Mouse (Mus musculus): ENCODE results near the gene Pcdh15. TPM values are rescaled to one million over a fixed set of nuclear protein-coding genes. Genes with fewer than 3 reads are reported as not detected.

Gene Pcdh15
- total RNA-seq, 2 experiments from 2014 or later = not detected

DNA sequence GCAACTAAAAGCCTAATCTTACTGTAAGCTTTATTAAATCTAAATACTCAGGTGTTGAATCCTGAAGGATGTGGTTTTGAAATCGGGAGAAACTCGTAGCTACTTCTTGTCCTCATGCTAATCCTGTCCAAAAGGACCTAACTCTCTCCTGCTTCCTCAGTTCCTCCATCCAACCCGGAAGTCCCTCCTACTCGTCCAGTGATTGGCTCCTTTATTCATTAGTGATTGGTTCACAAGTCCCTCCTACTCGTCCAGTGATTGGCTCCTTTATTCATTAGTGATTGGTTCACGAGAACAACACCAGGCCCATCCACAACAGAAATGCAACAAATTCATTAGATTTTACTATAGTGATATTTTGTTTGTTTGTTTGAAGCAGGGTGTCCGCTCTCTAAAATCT, 227.7 kb downstream of the Pcdh15 start:
- ATAC-seq (ENCODE audit: poor library complexity, severe bottlenecking) = no peak

DNA sequence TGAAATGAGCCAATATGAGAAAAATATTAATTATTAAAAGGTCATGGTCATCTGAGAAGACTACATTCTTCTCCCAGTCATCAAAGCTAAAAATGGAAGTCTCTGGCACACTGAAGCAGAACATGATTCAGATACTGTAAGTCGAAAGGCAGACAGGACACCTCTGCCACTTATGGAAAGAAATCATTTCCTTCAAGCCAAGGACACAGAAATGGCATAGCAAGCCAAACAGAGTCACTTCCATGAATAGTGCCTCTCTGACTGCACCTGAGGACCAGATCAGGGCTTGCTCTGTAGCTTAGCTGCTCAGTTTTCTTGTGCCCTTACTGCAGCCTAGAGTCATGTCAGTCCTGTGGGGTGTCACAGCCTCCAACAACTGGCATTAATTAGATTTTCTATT, 234.3 kb downstream of the Pcdh15 start:
- no peak for ATAC-seq (ENCODE audit: poor library complexity, severe bottlenecking)

DNA sequence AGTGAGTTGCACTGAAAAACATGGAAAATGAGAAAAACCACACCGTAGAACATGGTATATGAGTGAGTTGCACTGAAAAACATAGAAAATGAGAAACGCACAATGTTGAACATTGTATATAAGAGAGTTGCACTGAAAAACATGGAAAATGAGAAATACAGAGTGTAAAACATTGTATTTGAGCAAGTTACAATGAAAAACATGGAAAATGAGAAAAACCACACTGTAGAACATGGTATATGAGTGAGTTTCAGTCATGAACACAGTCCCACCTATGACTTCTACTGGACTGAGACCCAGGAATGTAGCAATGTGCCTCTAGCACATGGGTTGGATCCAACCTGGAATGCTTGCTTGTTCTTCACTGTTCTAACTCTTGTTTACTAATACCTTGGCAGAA, 279.9 kb downstream of the Pcdh15 start:
- ATAC-seq (ENCODE audit: poor library complexity, severe bottlenecking) = no peak

DNA sequence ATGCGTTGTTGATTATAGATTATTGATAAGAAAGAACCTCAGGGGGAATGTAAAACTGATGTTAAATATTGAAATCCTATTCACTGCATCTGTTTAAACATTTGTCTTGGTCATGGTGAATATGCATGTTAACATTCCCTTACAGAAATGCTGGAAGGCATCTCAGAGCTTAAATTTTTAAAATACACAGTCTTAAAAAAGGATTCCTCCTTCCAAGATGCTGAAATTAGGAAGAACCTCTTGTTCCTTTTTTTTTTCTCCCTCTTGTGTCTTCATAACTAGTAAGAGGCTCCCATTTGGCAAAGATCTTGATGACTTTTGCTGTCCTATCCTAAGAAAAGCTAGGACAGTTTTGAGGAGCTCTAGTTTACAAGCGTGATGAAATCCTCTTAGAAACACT, 284.9 kb downstream of the Pcdh15 start:
- no peak for ATAC-seq (ENCODE audit: poor library complexity, severe bottlenecking)

DNA sequence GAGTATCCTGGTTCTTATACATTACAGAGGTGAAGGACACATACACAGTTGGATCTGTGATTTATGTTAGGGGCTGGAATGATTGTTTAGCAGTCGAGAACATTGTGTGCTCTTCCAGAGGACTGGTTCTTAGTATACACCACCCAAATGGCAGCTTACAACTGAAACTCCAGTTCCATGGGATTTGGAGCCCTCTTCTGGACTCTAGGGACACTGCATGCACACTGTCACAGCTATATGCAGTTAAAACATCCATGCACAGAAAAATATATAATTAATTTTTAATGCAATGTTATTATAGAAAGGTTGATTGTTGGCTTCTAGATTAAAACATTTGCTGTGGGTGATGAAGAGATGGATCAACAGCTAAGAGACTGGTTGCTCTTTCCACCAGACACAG, 301.3 kb downstream of the Pcdh15 start:
- ATAC-seq (ENCODE audit: poor library complexity, severe bottlenecking) = no peak

DNA sequence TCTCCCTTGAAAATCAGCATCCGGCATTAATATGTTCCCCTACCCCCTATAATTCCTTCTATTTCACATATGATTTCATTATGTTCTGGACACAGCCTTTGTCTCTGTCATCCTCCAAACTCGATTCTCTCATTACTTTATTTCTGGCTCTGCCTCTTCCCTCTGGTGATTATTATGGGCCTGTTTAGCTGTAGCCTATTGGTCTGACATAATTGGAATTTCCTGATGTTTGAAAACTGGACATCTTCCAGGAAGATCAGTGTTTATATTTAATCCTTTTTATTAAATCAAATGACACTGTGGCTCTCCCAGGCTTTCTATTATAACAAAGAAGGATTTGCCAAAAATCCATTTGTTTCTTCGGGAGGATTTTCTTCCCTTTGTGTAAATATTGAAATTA, 326.3 kb downstream of the Pcdh15 start:
- no peak for ATAC-seq (ENCODE audit: poor library complexity, severe bottlenecking)

DNA sequence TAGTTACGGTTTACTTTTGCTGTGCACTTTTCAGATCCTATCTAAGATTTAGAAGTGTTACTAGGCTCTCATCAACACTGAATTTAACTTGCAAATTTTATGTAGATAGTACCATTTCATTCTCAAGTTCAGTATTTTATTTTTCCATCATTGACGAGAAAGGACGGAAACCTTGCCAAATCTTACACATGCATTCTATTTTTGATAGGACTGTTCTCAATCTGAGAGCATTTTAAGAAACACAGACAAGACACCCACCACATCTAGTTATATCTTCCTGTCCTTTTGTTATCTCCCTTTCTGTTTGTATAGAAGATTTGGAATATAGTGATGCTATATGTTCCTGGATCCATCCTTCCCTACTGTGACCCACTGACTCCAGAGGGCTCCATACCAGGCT, 332.2 kb downstream of the Pcdh15 start:
- no peak for ATAC-seq (ENCODE audit: poor library complexity, severe bottlenecking)

DNA sequence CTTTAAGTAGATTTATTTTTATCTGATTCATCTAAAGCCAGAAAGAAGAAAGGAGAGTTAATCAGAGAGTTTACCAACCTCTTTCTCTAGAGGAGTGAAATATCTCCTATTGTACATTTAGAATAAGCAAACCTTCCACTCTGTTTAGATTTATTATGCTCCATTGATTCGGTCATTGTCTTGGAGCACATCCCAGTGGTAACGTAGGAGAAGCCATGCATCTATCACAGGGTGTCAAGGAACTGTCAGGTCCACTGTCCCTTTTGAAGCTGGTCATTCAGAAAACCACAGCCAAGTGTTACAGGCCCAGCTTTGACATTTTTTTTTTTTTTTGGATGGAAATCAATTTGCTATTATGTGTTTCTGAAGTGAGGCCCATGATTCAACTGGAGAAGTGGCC, 384.9 kb downstream of the Pcdh15 start:
- ATAC-seq (ENCODE audit: poor library complexity, severe bottlenecking) = no peak

DNA sequence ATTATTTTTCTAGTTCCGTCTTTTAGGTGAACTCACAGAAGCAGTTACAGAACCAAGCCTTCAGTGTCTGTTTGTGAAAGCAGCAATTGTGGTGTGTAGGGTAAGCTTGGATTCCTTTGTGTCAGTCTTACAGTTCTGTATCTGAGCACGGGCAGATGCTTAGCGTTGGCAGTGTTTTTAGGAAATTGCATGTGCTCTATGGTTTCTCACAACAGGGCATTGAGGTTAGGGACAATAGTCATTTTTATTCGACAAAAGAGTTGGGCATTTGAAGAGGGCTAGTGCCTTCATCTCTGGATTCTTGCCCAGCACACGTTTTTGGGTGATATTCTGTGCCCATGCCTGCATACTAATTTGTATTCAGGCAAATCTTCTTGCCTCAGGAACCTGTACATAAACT, 392.5 kb downstream of the Pcdh15 start:
- no peak for ATAC-seq (ENCODE audit: poor library complexity, severe bottlenecking)

DNA sequence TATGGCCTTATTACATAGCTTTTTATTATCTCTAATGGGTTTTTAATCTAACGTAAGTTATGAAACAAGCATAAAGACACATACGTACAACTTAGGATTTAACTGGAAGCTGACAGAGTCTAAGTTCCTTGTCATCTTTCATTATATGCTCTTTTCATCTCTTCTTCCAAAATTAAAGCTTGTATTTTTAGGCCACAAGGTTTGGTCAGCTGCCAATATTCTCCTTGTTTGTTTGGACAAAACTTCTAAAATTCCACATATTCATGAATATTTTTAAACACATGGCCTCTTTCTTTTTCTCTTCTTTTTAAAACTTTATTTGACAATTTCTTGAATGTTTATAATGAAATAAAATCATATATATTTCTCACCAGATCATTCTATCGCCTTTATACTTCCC, 415.7 kb downstream of the Pcdh15 start:
- no peak for ATAC-seq (ENCODE audit: poor library complexity, severe bottlenecking)

DNA sequence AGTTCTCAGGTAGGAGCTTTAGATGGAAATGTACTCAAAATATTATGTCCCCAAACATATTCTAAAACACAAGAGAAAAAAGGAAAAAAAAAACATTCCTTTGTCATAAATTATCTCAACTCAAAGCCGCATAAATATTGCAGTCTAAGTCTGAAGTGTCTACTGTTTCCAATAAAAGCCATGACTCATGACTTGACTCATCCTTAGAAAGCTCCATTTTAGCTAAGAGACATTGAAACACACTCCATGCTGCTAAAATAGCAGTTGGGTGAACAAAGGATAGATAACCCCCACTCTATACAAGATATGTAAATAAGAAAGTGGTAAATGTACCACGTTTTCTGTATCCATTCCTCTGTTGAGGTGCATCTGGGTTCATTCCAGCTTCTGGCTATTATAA, 416.6 kb downstream of the Pcdh15 start:
- ATAC-seq (ENCODE audit: poor library complexity, severe bottlenecking) = no peak

DNA sequence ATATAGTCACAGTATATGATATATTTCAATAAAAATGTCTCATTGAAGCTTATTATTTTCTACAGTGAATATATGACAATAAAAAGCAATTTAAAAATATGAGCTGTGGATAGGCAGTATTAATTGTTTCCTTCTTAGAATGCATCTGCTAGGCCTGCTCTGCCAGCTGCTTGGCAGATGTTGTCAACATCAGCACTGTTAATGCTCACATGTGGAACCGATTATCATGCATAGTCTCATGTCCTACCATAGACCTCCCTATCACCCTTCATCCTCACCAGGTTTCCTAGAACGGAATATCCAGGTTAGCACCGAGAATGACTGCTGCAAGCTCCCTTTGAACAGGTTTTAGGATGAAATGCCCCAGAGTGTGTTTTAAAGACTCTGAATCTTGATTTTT, 420.3 kb downstream of the Pcdh15 start:
- no peak for ATAC-seq (ENCODE audit: poor library complexity, severe bottlenecking)

DNA sequence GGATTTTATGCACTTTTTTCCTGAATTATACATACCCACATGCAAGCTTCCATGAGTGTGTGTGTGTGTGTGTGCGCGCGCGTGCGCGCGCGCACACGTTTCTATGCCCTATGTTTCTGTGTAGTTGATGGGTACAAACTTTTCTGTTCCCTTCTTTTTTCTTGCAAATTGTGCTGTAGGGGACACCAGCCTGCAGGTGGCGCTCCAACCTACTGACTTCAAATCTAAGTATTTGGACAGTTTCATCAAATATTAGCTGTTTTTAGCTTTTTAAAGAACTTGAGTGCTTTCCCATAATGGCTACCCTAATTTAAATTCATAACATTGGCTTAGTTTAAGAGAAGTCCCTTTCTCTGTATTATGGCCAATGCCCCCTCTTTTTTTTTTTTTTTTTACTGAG, 453.7 kb downstream of the Pcdh15 start:
- no peak for ATAC-seq (ENCODE audit: poor library complexity, severe bottlenecking)

DNA sequence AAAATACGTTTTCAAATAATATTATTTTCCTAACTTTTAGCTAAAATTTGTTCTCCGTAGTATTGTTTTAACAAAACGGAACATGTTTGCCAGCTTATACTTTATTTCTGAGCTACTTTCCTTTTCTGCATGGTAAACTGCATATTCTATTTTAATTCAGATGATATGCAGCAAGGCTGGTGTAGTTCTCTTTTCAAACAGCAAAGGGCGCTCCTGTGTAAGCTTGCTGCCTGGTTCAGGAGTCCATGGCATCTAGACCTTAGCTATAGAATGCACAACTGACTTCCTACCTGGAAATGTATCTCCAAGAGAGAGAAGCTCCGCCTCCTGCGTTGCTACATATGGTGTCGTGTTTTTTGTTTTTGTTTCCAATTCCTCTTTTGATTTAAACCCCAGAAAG, 465.1 kb downstream of the Pcdh15 start:
- no peak for ATAC-seq (ENCODE audit: poor library complexity, severe bottlenecking)

DNA sequence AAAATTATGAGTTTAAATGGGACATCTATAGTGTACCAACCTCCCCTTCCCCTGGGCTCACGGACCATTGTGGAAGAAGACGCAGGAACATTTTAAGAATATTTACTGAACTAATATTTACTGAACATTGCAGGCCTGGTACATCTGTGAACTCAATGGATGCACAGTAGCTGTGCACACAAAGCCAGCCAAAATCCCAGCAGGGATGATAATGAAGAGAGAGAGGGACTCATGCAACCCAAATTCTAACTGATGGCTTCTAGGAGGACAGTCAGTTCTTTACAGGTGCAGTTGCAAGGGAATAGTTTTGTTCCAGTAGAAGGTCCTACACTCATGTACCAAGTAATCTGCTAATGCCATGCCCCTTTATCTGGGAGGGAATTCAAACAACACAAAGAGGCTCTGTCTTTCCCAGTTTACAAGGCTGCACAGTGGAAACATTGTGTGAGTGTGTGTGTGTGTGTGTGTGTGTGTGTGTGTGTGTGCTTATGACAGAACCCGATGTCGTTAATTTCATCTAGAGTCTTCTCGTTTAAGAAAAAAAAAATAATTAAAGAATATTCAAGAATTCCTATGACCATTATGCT, 475.7 kb downstream of the Pcdh15 start:
- no peak for ATAC-seq (ENCODE audit: poor library complexity, severe bottlenecking)

DNA sequence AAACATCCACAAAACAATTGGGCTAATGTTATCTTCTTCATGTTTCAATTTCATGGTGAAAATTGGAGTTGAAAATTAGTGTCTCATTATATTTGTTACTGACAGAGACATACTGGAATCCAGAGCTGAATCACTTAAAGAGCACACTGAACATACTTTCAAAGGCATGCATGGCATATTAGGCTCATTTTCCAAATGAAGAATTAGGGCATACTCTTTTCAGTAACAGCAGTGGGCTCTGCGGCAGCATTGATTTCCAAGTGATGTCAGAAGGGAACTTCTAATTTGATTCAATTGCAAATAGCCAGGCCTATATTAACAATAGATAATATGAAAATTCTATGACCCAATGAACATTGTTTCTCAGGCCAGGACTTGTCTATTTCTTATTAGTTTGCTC, 568.4 kb downstream of the Pcdh15 start:
- ATAC-seq (ENCODE audit: poor library complexity, severe bottlenecking) = no peak

DNA sequence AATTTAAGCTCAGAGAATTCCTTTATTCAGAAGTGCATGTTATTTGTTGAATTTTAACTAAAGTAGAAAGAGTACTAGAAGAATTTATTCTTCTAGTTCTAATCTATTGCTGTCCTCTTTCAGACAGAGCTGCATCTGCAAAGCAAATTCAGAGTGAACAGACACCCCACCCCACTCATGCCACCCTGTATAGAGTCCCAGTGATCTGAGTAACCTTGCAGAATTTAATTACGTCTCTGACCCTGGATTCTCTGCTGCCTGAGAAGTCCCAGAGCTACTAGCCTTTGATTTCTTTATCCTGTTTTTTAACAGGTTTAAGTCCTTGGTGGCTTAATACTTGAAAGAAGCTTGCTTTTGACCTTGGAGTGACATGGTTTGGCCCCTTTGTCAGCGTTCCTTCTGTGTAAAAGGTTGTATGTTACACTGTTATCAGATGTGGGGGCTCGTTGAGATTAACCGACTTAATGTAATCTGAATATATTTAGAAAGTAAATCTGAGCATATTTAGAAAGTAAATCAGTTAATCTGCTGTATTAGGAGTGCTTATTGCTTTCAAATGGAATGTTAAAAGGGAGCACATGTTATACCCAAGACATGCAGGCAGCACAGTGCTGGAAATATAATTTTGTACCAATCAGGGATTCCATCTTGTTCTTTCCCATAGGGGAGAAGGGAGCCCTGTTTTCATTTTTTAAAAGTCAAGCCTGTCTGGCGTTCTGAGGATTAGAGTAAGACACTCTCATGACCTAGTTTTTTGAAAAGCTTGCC, 601.6 kb downstream of the Pcdh15 start:
- no peak for ATAC-seq (ENCODE audit: poor library complexity, severe bottlenecking)

DNA sequence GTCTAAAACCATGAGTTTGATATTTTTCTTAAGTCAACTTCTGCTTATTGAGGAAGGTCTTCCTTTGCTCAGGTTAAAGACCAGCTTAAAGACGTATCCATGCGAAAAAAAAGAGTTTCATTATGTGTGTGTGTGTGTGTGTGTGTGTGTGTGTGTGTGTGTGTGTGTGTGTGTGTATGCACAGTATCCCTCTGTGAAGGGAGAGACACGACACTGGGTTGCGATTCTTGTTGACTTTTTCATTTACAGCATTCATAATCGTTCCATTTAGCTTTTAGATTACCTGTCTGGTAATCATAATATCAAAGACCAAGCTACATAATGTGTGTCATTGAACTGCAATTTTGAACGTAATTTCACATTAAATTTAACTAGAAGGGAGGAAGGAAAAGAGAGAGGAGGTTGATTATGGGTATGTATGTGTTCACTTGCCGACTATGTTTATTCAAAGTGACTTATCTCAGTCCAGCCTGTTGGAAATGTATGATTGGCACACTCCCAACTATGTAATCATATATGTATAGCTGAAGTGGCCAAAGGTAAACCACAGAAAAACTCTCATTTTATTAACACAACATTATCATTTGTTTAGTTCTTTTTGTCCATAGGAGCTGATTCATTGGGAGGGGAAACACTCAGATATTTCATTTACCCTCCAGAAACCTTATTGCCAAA, 626.6 kb downstream of the Pcdh15 start:
- ATAC-seq (ENCODE audit: poor library complexity, severe bottlenecking) = no peak

DNA sequence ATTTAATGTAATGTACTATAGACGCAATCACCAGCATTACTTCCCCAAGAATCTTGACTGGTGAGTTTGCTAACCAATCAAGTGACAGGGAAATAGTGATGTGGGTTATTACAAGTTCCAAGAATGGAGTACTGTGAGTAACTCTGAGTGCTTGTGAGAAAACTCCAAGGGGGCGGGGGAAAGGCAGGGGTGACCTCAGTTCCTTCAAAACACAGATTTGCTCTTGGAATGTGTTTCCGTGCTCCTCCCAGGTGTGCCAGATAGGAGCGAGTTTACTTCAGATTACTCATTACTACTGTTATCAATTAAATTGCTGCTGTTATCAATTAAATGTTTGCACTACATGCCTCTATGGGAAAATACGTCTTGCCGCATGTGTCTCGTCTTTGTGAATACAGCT, 634.1 kb downstream of the Pcdh15 start:
- no peak for ATAC-seq (ENCODE audit: poor library complexity, severe bottlenecking)

DNA sequence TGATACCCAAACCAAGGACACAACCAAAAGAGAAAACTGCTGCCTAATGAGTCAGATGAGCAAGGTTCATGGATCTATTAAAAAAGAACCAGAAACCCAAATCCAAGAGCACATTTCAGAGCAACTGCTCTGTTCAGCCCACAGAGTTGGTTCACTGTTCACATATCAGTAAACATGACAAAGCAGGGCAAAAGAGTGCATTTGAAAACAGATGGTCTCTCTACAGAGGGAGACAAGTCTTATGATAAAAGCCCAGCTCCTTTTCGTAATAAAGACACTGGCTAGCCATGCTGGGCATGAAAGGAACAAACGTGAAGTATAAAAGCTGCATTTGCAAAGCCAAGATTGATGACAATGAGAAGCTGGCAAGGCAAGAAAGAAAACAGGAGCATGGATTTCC, 649.9 kb downstream of the Pcdh15 start:
- ATAC-seq (ENCODE audit: poor library complexity, severe bottlenecking) = no peak

DNA sequence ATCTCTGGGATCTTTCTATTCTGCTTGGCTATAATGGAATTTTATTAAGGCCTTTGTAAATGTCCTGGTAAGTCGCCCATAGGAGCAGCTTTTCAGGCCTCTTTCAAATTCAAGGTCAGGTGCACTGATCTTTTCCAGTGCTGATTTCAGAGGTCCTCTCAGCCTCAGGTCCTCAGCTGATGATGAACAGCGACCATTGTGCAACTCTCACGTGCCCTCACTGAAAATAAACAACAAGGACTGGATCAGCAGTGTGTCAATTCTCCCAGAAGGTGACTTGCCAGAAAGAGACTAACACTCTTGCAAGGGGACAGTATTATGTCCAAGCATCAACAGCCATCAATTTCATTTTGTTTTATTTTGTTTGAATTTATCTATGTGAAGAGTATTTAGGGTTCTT, 654.7 kb downstream of the Pcdh15 start:
- ATAC-seq (ENCODE audit: poor library complexity, severe bottlenecking) = no peak

DNA sequence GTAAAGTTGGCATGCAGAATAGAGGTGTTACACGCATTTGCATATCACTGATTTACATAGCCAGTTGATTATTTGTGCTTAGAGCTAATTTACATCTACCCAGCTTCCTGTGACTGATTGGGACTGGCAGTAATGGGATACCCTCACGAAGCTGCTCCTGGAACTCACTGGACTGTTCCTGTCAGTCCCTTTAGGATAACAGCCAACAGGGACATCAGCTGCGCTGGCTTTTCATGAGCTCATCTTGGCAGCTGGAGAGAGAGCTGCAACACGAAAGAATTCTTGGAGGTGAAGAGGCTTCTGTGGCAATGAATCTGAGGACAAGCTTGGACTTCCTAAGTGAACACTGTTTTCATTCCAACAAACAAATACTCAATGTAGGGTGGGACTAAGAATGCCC, 683.8 kb downstream of the Pcdh15 start:
- no peak for ATAC-seq (ENCODE audit: poor library complexity, severe bottlenecking)
